Mouse (Mus musculus): ENCODE data around the gene Spata13.

The Spata13 gene

DNA sequence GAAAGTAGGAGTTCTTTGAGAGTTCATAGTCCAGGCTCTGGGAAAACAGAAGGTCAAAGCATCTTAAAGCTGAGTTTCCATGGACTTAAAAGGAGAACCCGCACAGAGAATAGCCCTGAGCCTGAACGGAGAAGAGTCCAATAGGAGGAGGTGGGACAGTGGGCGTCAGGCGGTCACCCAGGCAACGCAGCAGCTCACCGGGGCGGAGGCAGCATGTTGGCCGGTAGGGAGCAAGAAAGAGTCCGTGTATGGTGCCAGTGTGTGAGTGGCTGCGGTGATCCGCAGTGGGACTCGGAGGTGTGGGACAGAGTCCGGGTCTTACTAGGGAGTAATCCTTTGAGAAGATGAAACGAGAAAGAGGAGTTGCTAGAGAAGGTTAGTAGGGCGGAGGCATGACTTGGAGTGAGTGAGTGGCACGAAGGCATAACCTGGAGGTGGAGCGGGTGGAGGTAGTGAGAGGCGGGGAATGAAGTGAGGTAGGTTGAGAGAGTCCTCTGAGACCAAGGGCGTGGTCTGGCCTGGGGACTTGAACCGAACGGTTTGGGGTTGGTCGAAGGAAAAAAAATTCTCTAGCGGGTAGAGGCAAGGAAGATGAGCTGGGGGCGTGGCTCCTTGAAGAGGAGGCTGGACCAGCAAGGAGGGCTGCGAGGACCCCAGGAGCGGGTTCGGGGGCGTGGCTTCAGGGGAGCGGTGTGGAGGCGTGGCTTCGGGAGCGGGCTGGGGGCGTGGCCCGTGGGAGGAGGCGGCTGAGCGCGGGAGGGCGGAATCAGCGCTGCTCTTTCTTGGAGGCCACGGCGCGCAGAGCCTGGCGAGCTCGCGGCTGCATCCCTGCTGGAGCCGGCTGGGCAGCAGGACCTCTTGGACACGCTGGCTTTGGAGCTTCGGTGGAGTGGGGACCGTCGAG, at the start of gene Spata13:
Spata13 (plus strand) TSS at position 41 of the 904 bp plus-strand sequence.
- DNase-seq (ENCODE audit: low spot score) = peak; percentile 55

- DNase-seq (ENCODE audit: low spot score) = no peak
Observed at GRCm38 (mm10) chr14:60586687-60587453, 46.9 kb upstream of the Spata13 start.

DNA sequence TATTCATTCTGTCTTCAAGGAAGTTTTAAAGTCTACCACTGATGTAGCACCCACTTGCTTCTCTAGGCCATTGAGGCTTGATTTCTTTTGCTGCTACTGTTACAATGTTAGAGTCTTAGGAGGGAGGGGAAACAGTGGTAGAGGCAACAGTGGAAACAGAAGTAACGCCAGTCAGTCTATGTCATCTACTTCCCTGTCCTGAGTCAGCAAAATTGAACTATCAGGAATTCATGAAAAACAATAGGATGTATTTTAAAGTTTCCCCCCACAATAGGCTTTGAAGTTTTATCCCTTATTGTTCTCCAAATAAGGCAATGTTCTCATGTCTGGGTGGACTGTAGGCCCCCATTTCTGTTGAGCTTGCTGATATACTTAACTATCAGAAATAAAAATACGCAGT, 44.8 kb upstream of the Spata13 start:
- no peak for DNase-seq (ENCODE audit: low spot score)

DNA sequence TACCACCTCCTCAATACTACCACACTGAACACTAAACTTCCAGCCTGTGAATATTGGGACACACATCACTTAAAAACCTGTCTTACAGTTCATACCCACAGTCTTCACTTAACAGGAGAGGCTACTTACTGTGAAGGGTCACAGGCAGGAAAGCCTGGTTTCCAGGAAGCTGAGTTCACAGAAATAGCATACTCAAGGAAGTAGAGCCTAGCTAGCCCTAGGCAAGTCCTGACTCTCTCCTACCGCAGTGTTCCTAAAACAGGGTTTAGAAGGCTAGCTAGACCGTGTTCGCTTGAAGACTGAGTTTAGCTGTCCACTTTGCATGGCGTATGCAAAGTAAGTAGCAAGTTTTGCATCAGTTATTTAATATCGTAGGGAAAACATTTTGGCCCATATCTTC, 41.5 kb upstream of the Spata13 start:
- DNase-seq (ENCODE audit: low spot score) = no peak

DNA sequence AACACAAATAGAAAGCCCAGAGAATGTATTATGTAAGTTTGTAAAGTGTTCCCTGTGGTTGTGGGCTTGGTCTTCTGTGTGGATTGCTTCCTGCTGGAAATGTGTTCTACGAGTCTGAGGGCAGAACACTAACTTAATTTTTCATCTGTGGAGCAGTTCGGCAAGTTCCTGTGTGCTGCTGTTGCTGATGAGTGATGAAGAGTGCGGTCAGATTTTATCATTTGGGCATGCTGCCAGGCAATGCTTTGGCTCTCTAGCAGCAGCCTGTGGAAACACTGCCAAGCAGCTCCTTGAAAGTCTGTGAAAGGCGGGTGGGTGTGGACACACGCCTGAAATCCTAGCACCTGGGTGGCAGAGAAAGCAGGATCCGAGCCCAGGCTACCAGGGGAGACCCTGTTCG, 41.0 kb upstream of the Spata13 start:
- no peak for DNase-seq (ENCODE audit: low spot score)

GRCm38 (mm10) chr14:60597571-60597970, 36.2 kb upstream of the Spata13 start:
- DNase-seq (ENCODE audit: low spot score) = no peak

GRCm38 (mm10) chr14:60599044-60599443, 34.8 kb upstream of the Spata13 start:
- no peak for DNase-seq (ENCODE audit: low spot score)

DNA sequence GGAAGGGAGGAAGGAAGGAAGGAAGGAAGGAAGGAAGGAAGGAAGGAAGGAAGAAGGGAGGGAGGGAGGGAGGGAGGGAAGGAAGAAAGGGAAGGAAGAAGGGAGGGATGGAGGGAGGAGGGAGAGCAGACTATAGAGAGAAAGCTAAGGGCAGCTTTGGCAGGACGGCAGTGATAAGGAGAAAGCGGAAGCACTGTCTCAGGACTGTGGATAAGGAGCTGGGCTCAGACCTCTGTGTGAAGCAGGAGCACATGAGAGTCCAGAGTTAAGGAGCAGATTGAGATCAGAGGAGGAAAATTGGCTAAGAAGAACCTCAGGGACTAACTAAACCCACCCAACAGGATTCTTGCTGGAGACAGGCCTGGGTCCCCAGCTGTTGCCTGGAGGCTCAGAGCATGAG, 28.2 kb upstream of the Spata13 start:
- no peak for DNase-seq (ENCODE audit: low spot score)

- no peak for DNase-seq (ENCODE audit: low spot score)
Observed at GRCm38 (mm10) chr14:60606194-60606593, 27.6 kb upstream of the Spata13 start.

DNA sequence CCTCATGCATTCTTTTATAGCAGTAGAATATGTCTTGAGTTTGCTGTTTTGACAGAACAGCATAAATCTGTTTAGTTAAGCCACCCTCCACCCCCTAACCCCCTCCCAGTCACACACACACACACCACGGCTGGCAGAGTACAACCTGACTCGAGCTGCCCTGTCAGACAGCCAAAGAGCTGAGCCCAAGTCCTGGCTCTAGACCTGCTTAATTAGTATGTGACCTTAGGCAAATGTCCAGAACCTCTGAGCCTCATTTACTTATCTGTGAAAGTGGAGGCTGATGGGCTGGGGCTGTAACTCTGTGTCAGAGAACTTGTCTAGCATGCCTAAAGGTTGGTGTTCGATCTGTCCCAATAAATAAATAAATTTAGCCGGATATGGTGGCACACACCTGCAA, 26.1 kb upstream of the Spata13 start:
- no peak for DNase-seq (ENCODE audit: low spot score)

- no peak for DNase-seq (ENCODE audit: low spot score)
Observed at GRCm38 (mm10) chr14:60609160-60609559, 24.6 kb upstream of the Spata13 start.

DNA sequence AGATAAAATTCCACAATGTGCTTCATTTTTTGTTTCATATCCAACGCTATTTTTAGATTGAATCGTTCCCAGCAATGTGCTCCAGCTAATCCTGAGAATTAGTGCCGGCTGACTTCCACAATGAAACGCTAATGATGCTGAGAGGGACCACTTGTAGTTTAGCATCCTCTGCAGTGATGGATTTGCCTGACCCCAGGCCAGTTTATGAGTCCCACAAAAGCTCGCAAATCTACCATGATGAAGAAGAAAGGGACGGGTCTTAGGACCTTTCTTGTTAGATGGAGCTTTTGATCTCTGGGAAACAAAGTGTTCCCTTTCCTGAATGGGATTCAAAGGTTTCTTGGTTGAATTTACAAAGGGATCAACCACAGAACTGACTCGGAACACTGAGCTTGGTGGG, 21.1 kb upstream of the Spata13 start:
- DNase-seq (ENCODE audit: low spot score) = no peak

- no peak for DNase-seq (ENCODE audit: low spot score)
Observed at GRCm38 (mm10) chr14:60621076-60621475, 12.7 kb upstream of the Spata13 start.

DNA sequence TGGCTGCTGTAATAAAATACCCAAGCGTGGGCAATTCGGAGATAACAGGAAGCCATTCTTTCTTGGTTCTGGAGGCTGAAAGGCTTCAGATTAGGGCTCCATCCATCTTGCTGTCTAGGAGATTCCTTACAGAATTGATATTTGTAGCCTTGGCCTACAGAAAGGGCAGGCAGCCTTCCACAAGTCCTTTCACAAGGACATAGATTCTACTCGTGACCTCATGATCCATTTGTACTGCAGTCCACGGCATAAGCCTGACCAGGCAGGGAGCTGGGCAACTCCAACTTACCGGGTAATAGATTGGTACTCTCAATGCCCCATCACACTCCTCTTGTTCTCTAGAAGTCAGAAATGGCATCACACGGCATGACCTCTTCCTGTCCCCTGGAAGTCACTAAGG, 8.3 kb upstream of the Spata13 start:
- DNase-seq (ENCODE audit: low spot score) = no peak

- DNase-seq (ENCODE audit: low spot score) = no peak
Observed at GRCm38 (mm10) chr14:60629887-60630460, 3.8 kb upstream of the Spata13 start.

DNA sequence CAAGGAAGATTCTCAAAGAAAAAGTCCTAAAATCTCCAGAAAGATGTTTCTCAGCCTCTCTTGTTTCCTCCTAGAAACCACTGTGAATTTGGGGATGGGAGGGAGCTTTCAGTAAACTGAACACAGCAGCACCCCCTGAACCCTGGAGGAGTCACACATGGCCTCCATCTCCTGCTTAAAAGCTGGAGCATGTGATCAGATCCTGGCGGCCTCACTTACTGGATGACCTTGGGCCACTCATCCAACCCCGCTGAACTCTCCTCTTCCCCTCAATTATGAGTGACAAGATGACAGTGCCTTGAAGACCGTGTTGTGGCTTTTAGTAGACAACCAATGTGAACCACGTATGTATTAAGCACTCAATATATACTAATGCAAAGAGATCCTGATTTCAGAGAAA, 2.8 kb upstream of the Spata13 start:
- DNase-seq (ENCODE audit: low spot score) = no peak

DNA sequence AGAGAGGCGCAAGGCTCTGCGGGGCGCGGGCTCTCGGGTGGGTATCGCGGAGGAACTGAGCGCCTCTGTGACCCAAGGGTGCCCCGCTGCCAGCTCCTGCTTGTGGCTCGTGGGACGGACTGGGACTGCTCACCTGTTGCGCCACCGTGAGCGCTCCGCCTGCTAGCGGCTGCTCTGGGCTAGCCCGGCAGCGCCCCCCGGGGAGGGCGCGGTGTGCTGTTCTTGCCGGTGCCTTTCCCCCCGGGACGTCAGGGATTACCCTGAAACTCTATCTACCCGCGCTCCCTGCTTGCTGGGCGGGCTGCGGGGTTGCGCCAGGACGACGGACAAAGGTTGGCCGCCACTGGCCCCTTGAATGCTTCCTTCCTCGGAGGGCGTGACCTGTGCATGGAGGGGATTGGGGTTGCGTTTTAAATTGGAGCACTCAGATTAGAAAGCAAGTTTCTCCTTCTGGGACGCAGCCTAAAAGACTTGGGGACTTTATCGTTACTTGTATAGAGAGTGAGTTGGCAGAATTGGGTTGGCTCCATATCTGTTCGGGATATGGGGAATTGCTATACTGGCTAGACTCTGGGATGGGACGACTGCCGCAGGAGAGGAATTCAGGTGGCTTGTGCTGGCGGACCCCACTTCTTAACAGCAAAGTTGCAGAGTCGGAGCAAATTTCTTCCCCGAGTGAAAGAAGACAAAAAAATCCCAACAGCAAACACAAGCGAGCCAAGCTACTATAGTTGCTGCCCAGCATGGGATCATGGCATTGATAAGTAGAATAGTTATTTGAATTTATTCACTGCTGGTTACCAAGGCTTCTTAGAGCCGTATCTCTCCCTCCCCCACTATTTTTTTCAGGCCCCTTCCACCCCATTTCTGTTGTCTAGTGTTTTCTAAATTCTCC, 1.3 kb downstream of the Spata13 start:
- DNase-seq (ENCODE audit: low spot score) = no peak

DNA sequence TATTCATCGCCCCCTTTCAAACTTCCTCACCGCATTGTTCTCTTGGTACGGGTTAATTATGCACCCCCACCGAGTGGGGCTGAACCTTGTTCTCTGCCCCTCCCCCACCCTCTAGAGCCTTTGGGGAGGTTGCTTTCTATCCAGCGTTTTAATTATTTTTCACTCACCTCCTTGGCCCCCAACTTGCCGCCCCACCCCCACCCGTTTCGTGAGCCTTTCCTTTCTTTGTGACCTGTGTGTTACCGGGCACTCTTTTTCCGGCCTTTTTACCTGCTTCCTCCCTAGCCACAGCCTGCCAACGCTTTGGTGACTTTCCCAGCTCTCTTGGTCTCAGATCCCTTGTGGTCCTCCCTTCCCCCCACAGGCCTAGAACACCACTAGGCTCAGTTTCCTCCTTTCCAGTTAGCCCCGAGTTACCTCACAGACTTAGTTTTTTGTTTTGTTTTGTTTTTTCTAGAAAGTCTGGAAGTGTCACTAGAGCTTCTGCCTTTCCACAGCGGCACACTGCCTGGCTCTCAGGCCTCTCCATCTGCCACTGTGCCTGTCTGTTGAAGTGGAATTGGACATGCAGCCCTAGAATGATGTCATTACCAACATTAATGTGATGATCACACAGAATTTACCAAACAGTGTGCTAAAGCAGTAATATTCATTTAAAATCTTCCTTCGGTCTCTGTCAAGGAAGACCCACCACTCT, 2.3 kb downstream of the Spata13 start:
- DNase-seq (ENCODE audit: low spot score) = no peak

- DNase-seq (ENCODE audit: low spot score) = no peak
Observed at GRCm38 (mm10) chr14:60636608-60636980, 2.8 kb downstream of the Spata13 start.

DNA sequence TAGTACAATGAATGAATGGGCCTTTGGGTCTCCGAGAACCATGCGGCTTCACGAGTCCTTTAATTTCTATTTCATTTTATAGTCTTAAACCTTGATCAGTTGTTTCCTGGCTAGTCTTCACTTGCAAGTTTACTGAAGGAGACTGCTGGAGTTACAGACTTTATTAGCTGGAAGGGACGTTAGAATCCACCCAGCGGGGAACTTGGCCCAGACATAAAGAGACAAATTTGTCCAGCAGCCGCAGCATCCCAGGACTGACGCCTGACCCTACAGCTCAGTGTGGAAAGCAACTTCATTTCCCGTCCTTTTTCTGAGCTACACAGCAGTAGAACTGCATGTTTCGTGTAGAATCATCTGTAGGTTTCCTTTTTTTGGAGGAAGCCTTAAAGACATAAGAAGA, 3.2 kb downstream of the Spata13 start:
- DNase-seq (ENCODE audit: low spot score) = no peak

DNA sequence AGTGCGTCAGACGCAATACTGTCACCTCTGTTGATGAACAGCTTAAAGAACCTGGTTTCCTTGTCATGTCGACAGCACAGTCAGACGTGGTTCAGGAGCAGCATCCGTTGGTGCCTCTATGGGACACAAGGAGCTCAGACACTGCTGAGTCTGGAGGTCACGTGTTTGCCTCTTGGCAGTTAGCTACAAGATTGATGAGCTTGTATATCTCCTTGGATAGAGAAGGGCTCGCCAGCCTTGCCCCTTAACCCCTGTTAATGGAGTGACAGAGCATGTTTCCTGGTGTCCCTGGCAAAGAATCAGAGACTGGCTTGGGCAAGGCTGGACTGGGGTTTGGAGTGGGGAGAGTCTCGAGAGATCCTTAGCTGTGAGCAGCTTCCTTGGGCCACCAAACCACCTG, 4.4 kb downstream of the Spata13 start:
- DNase-seq (ENCODE audit: low spot score) = no peak

All from left cerebral cortex, adult 11 months (tissue).